Mouse (Mus musculus): Measurements from ENCODE around the gene Iqgap2. TPM values are rescaled to one million over a fixed set of nuclear protein-coding genes. Genes with fewer than 3 reads are reported as not detected.

Iqgap2 gene
- polyA plus RNA-seq, 1 experiment, result 12.5 TPM

- Histone ChIP-seq H3K36me3 (ENCODE audit: control insufficient read depth, insufficient read depth, low read length) (no peaks in the 10 kb centered on the region), H3K4me1 (ENCODE audit: control insufficient read depth, insufficient read depth, low read length) (no peaks in the 10 kb centered on the region), H3K27ac (ENCODE audit: insufficient read depth, low read depth, low read length) (no peak overlapping the region), H3K27me3 (replicated peaks; ENCODE audit: control insufficient read depth, insufficient read depth, low read length) (no peaks in the 10 kb centered on the region), H3K4me3 (ENCODE audit: insufficient read depth, low read depth, low read length) (no peak overlapping the region)
- DNase-seq, result no peak
- WGBS, result 86% methylated on average over 7 of the region's 7 CpGs
- TF ChIP-seq POLR2A (IDR thresholded peaks at IDR 0.05; ENCODE audit: low read depth, low read length), result no peak
- TF ChIP-seq CTCF (conservative IDR thresholded peaks at IDR 0.05; ENCODE audit: insufficient read depth, insufficient read length, low read depth, low read length), result no peak
Measured at GRCm38 (mm10) chr13:95747101-95747500, 144.6 kb downstream of the Iqgap2 start.

DNA sequence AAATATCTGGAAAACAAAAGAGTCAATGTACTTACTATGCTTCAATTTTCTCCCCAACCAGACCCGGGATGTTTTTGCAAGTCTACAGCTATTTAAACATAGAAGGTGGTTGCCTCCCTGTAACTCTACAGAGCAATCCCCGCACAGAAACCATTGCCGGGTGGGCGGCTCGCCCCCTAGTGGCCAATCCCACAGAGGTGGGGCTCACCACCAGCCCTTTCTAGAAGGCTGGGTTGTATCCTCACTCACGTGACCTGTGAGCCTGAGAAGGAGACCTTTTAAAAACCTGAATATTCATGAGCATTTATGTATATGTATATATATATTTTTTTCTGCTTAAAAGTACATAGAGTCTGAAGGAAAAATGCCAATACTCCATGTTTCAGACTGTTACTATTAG is 145.2 kb downstream of the Iqgap2 start:
- H3K27me3 ChIP-seq (replicated peaks; ENCODE audit: control insufficient read depth, insufficient read depth, low read length), result no peaks in the 10 kb centered on the region
- H3K4me3 ChIP-seq (ENCODE audit: insufficient read depth, low read depth, low read length), result no peak overlapping the region
- peak; percentile 46 for DNase-seq
- no peaks in the 10 kb centered on the region for H3K36me3 ChIP-seq (ENCODE audit: control insufficient read depth, insufficient read depth, low read length)
- no peak overlapping the region for H3K27ac ChIP-seq (ENCODE audit: insufficient read depth, low read depth, low read length)
- TF ChIP-seq CTCF (conservative IDR thresholded peaks at IDR 0.05; ENCODE audit: insufficient read depth, insufficient read length, low read depth, low read length), result peak; percentile 50
- TF ChIP-seq POLR2A (IDR thresholded peaks at IDR 0.05; ENCODE audit: low read depth, low read length), result no peak
- no peaks in the 10 kb centered on the region for H3K4me1 ChIP-seq (ENCODE audit: control insufficient read depth, insufficient read depth, low read length)
- WGBS, result 12% methylated on average over 6 of the region's 6 CpGs

GRCm38 (mm10) chr13:95745451-95745850 is 146.3 kb downstream of the Iqgap2 start:
- WGBS, result 38% methylated on average over 4 of the region's 4 CpGs
- Histone ChIP-seq H3K4me3 (ENCODE audit: insufficient read depth, low read depth, low read length) (no peak overlapping the region), H3K36me3 (ENCODE audit: control insufficient read depth, insufficient read depth, low read length) (no peaks in the 10 kb centered on the region), H3K4me1 (ENCODE audit: control insufficient read depth, insufficient read depth, low read length) (no peaks in the 10 kb centered on the region), H3K27me3 (replicated peaks; ENCODE audit: control insufficient read depth, insufficient read depth, low read length) (no peaks in the 10 kb centered on the region), H3K27ac (ENCODE audit: insufficient read depth, low read depth, low read length) (no peak overlapping the region)
- no peak for TF ChIP-seq CTCF (conservative IDR thresholded peaks at IDR 0.05; ENCODE audit: insufficient read depth, insufficient read length, low read depth, low read length)
- TF ChIP-seq POLR2A (IDR thresholded peaks at IDR 0.05; ENCODE audit: low read depth, low read length), result no peak
- DNase-seq, result peak; percentile 29

- TF ChIP-seq CTCF (conservative IDR thresholded peaks at IDR 0.05; ENCODE audit: insufficient read depth, insufficient read length, low read depth, low read length) (no peak), POLR2A (IDR thresholded peaks at IDR 0.05; ENCODE audit: low read depth, low read length) (no peak)
- 79% methylated on average over 9 of the region's 9 CpGs for WGBS
- H3K27ac ChIP-seq (ENCODE audit: insufficient read depth, low read depth, low read length), result no peak overlapping the region
- DNase-seq, result no peak
- H3K36me3 ChIP-seq (ENCODE audit: control insufficient read depth, insufficient read depth, low read length), result no peaks in the 10 kb centered on the region
- no peak overlapping the region for H3K4me3 ChIP-seq (ENCODE audit: insufficient read depth, low read depth, low read length)
- H3K4me1 ChIP-seq (ENCODE audit: control insufficient read depth, insufficient read depth, low read length), result no peaks in the 10 kb centered on the region
- H3K27me3 ChIP-seq (replicated peaks; ENCODE audit: control insufficient read depth, insufficient read depth, low read length), result no peaks in the 10 kb centered on the region
Measured at GRCm38 (mm10) chr13:95742881-95743466, 148.7 kb downstream of the Iqgap2 start.

DNA sequence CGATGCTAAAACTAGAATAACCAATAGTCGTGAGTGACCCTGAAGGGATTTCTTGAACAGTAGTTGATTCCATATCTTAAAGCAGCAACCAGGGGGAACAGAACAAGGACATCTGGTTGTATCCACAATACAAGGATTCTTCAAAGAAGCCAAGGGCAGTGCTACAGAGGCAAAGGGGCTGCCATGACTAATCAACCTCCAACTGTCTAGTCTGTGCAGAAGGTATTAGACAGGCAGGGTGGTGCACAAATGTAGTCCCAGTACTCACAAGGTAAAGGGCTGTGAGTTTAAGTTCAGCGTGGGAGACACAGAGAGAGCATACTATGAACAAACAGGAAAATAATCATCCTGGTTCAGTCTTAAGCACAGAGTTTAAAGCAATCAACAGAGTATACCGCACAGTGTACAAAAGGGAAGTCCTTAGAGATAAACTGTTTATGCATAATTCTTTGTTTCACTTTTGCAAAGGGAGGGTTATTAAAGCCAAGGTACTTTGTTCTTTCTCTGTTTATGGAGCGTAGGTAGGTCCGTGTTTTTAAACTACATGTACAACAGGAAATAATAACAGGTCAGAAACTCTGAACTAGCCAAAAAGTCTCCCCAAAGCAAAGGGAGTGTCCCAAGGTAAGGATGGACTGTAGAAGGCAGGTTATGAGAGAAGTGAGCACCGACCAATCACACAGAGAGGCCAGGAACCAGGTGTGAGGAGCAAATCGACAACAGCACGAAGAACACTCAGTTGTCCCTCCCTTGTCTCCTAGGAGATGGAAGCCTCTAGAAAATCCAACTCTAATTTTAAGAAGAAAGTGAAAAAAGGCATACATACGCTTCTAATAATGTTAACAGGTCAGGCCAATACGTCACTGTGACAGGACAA is 149.7 kb downstream of the Iqgap2 start:
- no peaks in the 10 kb centered on the region for H3K36me3 ChIP-seq (ENCODE audit: control insufficient read depth, insufficient read depth, low read length)
- no peak overlapping the region for H3K27ac ChIP-seq (ENCODE audit: insufficient read depth, low read depth, low read length)
- no peaks in the 10 kb centered on the region for H3K4me1 ChIP-seq (ENCODE audit: control insufficient read depth, insufficient read depth, low read length)
- TF ChIP-seq CTCF (conservative IDR thresholded peaks at IDR 0.05; ENCODE audit: insufficient read depth, insufficient read length, low read depth, low read length) (no peak), POLR2A (IDR thresholded peaks at IDR 0.05; ENCODE audit: low read depth, low read length) (no peak)
- H3K27me3 ChIP-seq (replicated peaks; ENCODE audit: control insufficient read depth, insufficient read depth, low read length), result no peaks in the 10 kb centered on the region
- no peak for DNase-seq
- 88% methylated on average over 11 of the region's 11 CpGs for WGBS
- no peak overlapping the region for H3K4me3 ChIP-seq (ENCODE audit: insufficient read depth, low read depth, low read length)

GRCm38 (mm10) chr13:95739651-95740050 is 152.1 kb downstream of the Iqgap2 start:
- Histone ChIP-seq H3K27me3 (replicated peaks; ENCODE audit: control insufficient read depth, insufficient read depth, low read length) (no peaks in the 10 kb centered on the region), H3K27ac (ENCODE audit: insufficient read depth, low read depth, low read length) (no peak overlapping the region), H3K4me1 (ENCODE audit: control insufficient read depth, insufficient read depth, low read length) (no peaks in the 10 kb centered on the region), H3K4me3 (ENCODE audit: insufficient read depth, low read depth, low read length) (no peak overlapping the region), H3K36me3 (ENCODE audit: control insufficient read depth, insufficient read depth, low read length) (no peaks in the 10 kb centered on the region)
- DNase-seq, result peak; percentile 18
- WGBS, result 76% methylated on average over 5 of the region's 5 CpGs
- TF ChIP-seq POLR2A (IDR thresholded peaks at IDR 0.05; ENCODE audit: low read depth, low read length) (no peak), CTCF (conservative IDR thresholded peaks at IDR 0.05; ENCODE audit: insufficient read depth, insufficient read length, low read depth, low read length) (no peak)

DNA sequence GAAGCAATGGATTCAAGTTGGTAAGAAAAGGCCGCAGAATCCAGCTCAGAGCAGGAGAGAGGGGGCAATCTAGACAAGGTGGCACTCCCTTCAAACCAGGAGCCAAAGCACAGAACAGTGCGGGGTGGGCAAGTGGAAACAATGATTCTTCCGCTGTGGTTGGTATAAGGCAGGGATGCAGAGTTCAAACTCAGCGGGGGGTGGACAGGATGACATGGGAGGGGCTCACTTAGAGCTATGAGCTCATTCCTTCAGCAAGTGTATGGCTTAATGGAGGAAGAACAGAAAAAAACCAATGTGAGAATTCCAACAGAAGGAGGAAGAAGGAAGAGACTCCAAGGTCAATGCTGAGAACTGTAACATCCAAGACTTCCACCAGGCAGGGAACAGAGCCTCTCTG is 161.2 kb downstream of the Iqgap2 start:
- Histone ChIP-seq H3K27ac (ENCODE audit: insufficient read depth, low read depth, low read length) (no peak overlapping the region), H3K4me3 (ENCODE audit: insufficient read depth, low read depth, low read length) (no peak overlapping the region), H3K36me3 (ENCODE audit: control insufficient read depth, insufficient read depth, low read length) (no peaks in the 10 kb centered on the region), H3K4me1 (ENCODE audit: control insufficient read depth, insufficient read depth, low read length) (no peaks in the 10 kb centered on the region), H3K27me3 (replicated peaks; ENCODE audit: control insufficient read depth, insufficient read depth, low read length) (no peaks in the 10 kb centered on the region)
- no peak for TF ChIP-seq CTCF (conservative IDR thresholded peaks at IDR 0.05; ENCODE audit: insufficient read depth, insufficient read length, low read depth, low read length)
- TF ChIP-seq POLR2A (IDR thresholded peaks at IDR 0.05; ENCODE audit: low read depth, low read length), result no peak
- DNase-seq, result no peak
- 87% methylated on average over 4 of the region's 4 CpGs for WGBS
